ENCODE assay signal across 8 mouse cellular contexts in the genomic region with DNA sequence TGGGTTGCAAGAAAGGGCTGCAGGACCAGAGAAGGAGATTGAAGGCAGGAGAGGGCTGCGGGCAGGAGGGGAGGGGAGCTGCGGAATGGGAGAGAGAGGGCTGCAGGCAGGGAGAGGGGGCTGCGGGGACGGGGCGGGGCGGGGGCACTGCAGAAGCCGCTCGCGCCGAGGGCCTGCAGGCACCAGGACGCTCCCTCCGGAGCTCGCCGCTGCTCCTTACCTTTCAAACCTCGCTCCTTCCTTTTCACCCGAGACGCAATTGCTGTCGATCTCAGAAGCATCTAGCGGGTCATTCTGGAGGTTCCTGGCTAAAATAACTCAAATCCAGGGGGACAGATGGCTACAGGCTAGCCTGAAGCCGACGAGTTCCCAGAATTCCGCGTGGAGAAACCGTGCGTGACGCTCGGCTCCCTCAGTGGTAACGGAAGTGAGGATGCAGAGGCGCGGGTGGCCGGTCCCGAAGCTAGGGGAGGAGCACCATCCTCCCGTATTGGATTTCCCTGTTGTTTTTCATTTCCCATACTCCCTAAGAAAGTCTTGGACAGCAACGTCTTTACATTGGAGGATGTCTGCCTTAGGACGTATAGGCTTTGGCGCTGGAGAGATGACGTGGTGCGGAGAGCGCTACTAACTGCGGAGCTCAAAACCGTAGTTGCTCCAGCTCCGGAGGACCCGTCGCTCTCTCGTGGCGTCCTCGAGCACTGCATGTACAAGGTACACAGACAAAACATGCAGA. TPM values are rescaled to one million over a fixed set of nuclear protein-coding genes. Genes with fewer than 3 reads are reported as not detected.
A peak's percentile ranks its signal among the peaks of the same experiment; 100 is the strongest.
DNase-seq lines count a peak whose midpoint lies in the region; ATAC-seq lines count a peak whose summit lies in the region.

No protein-coding gene starts in this region.

- intact Hi-C loops in gastrocnemius, postnatal 36 days (cut with DNase I) = no loop called here
- intact Hi-C loops in left cerebral cortex, postnatal 25 days (cut with DNase I) = no loop called here

- H3K27me3 ChIP-seq in intestine, embryonic 15.5 days (replicated peaks) = no peaks in the 10 kb centered on the region

- under 1% methylated on average over 45 of the region's 47 CpGs for WGBS in intestine, embryonic 15.5 days

- H3K36me3 ChIP-seq in intestine, embryonic 15.5 days = peaks cover 14% of the 10 kb centered on the region

- H3K4me1 ChIP-seq in intestine, embryonic 15.5 days (replicated peaks) = 0 out of 2 replicates have a peak, but pooled peaks cover 9% of the 10 kb centered on the region

- H3K9me3 ChIP-seq in intestine, embryonic 15.5 days = no peaks in the 10 kb centered on the region

- peak; percentile 84 for DNase-seq in adrenal gland, postnatal 14 days
- DNase-seq in embryo, embryonic 9.5 days (ENCODE audit: extremely low spot score) = peak; percentile 81
- peak; percentile 59 to 65 for DNase-seq in gastrocnemius, postnatal 36 days
- DNase-seq in left cerebral cortex, postnatal 25 days (ENCODE audit: low spot score in 2 of 2) = peak; percentile 88 to 97
- DNase-seq in mesoderm, embryonic 11.5 days (ENCODE audit: low read depth, low spot score) = peak; percentile 95
- DNase-seq in right cerebral cortex, postnatal 25 days = peak; percentile 89
- peak; percentile 74 for DNase-seq in yolk sac, embryonic 10.5 days (ENCODE audit: low spot score)

- H3K4me2 ChIP-seq in intestine, embryonic 15.5 days (replicated peaks) = peak overlapping the region; percentile 86

- H3K9ac ChIP-seq in intestine, embryonic 15.5 days = peak overlapping the region; percentile 73

- H3K4me3 ChIP-seq in intestine, embryonic 15.5 days (replicated peaks) = peak overlapping the region; percentile 71

- ATAC-seq in intestine, embryonic 15.5 days = peak; percentile 91

- peak overlapping the region; percentile 92 for H3K27ac ChIP-seq in intestine, embryonic 15.5 days

RNA-seq across cellular contexts. Expression of a gene that starts 1.9 kb away (rescaled TPM):
- total RNA-seq in adrenal gland, postnatal 14 days (2021) = 6.5 and 11.4 TPM in 2 replicates
- total RNA-seq in gastrocnemius, postnatal 36 days (2021) = 1 to 10 TPM; 2.5 to 2.7 TPM
- polyA plus RNA-seq in intestine, embryonic 15.5 days (2015; fragmentation: Nextera tagmentation; extraction: Ambion mirVana) = 23.6 and 24.6 TPM in 2 replicates
- total RNA-seq in left cerebral cortex, postnatal 25 days (2021) = 10 to 100 TPM; 19.3 to 20.8 TPM

RNA-seq across cellular contexts. Expression of a gene that starts 17.3 kb away (rescaled TPM):
- 3.8 and 5.4 TPM in 2 replicates for total RNA-seq in adrenal gland, postnatal 14 days (2021)
- 1 to 10 TPM; 1.5 to 1.9 TPM for total RNA-seq in gastrocnemius, postnatal 36 days (2021)
- polyA plus RNA-seq in intestine, embryonic 15.5 days (2015; fragmentation: Nextera tagmentation; extraction: Ambion mirVana) = 6.0 and 7.5 TPM in 2 replicates
- total RNA-seq in left cerebral cortex, postnatal 25 days (2021) = 10 to 100 TPM; 13.2 to 16.9 TPM

RNA-seq across cellular contexts. Expression of a gene that starts 28.9 kb away (rescaled TPM):
- 4.4 and 4.7 TPM in 2 replicates for total RNA-seq in adrenal gland, postnatal 14 days (2021)
- 1 to 10 TPM; 3.6 to 3.8 TPM for total RNA-seq in gastrocnemius, postnatal 36 days (2021)
- polyA plus RNA-seq in intestine, embryonic 15.5 days (2015; fragmentation: Nextera tagmentation; extraction: Ambion mirVana) = 5.4 and 6.1 TPM in 2 replicates
- total RNA-seq in left cerebral cortex, postnatal 25 days (2021) = 10 to 100 TPM; 11.0 to 11.5 TPM

RNA-seq across cellular contexts. Expression of a gene that starts 34.6 kb away (rescaled TPM):
- total RNA-seq in adrenal gland, postnatal 14 days (2021) = not detected in 2 replicates
- not detected for total RNA-seq in gastrocnemius, postnatal 36 days (2021)
- polyA plus RNA-seq in intestine, embryonic 15.5 days (2015; fragmentation: Nextera tagmentation; extraction: Ambion mirVana) = 0.18 and 0.27 TPM in 2 replicates
- total RNA-seq in left cerebral cortex, postnatal 25 days (2021) = not detected

RNA-seq across cellular contexts. Expression of a gene that starts 44.5 kb away (rescaled TPM):
- total RNA-seq in adrenal gland, postnatal 14 days (2021) = 2.1 and 3.4 TPM in 2 replicates
- total RNA-seq in gastrocnemius, postnatal 36 days (2021) = 1 to 10 TPM; 1.2 to 1.9 TPM
- polyA plus RNA-seq in intestine, embryonic 15.5 days (2015; fragmentation: Nextera tagmentation; extraction: Ambion mirVana) = 2.8 and 3.1 TPM in 2 replicates
- total RNA-seq in left cerebral cortex, postnatal 25 days (2021) = 1 to 10 TPM; 8.4 to 8.8 TPM

Comparison
In these comparisons a context has a peak if more than half of its experiments do, and no peak if none do; other contexts are left out.
1. Peak in every context shown above with its lines: DNase-seq, ATAC-seq, H3K4me3 ChIP-seq and H3K27ac ChIP-seq.